Mouse (Mus musculus): Measurements from ENCODE around the gene 1700047I17Rik2.
"Not testable (repeated sequence)": the region's sequence is repeated elsewhere in the genome, so short reads cannot be mapped to it uniquely, and the experiment has no call there.

1700047I17Rik2 gene

DNA sequence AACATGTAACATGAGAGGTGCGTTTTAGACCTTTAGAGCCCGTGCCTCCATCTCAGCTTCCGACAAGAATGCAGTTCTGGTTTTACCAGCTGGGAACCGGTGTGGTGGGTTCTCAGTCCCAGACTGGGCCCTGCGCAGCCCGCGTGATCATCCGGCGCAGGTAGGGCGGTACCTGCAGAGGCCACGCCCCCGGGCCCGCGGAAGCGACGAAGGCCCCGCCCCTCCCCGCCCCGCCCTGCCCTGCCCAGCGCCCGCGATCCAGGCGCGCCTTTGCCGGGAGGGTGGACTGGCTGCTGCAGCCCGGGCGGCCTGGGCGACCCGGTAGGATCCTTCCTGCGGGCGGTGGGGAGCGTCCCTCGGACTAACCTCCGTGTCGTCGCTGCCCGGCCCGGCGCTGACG, at the start of gene 1700047I17Rik2:
Gene 1700047I17Rik2, plus strand, starts transcription at position 287 of the 400 bp plus-strand sequence.
- not testable (repeated sequence) for DNase-seq (ENCODE audit: extremely low read depth, insufficient read length, low spot score)

GRCm38 (mm10) chr12:55154559-55155448, 44.6 kb upstream of the 1700047I17Rik2 start, which contains the start of gene Srp54b:
Gene Srp54b (plus strand): TSS chr12:55155104.
- DNase-seq (ENCODE audit: extremely low read depth, insufficient read length, low spot score): not testable (repeated sequence)

GRCm38 (mm10) chr12:55155449-55155783, 44.0 kb upstream of the 1700047I17Rik2 start:
- DNase-seq (ENCODE audit: extremely low read depth, insufficient read length, low spot score): not testable (repeated sequence)

DNA sequence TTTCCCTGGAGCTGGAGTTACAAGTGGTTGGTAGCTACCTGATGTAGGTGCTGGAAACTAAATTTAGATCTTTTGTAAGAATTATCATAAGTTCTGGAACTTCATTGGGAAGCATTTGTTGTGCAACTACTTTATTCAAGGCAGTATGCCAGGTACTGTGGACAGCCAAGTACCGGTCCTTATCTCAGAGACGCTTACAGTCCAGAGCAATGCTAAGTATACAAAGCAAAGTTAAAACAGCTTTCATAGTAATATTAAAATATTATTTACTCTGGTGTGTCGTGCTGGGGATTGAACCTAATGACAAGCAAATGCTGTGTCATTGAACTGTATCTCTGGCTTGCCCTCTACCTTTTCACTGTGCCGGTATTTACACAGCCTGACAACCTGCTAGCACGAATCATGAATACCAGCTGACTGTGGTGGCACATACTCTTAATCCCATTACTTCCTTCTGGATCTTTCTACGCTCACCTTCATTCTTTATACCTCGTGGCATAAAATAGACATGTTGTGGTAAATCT, 32.3 kb upstream of the 1700047I17Rik2 start:
- DNase-seq (ENCODE audit: extremely low read depth, insufficient read length, low spot score): not testable (repeated sequence)

GRCm38 (mm10) chr12:55187686-55188085, 11.7 kb upstream of the 1700047I17Rik2 start:
- DNase-seq (ENCODE audit: extremely low read depth, insufficient read length, low spot score): not testable (repeated sequence)

GRCm38 (mm10) chr12:55189127-55189526, 10.3 kb upstream of the 1700047I17Rik2 start:
- not testable (repeated sequence) for DNase-seq (ENCODE audit: extremely low read depth, insufficient read length, low spot score)

- DNase-seq (ENCODE audit: extremely low read depth, insufficient read length, low spot score): not testable (repeated sequence)
Observed at GRCm38 (mm10) chr12:55199799-55200198, 407 bp downstream of the 1700047I17Rik2 start.

- DNase-seq (ENCODE audit: extremely low read depth, insufficient read length, low spot score): not testable (repeated sequence)
Observed at GRCm38 (mm10) chr12:55212944-55213343, 13.6 kb downstream of the 1700047I17Rik2 start.

- not testable (repeated sequence) for DNase-seq (ENCODE audit: extremely low read depth, insufficient read length, low spot score)
Observed at GRCm38 (mm10) chr12:55229626-55230519, 30.5 kb downstream of the 1700047I17Rik2 start, which contains the start of gene Srp54c. Gene Srp54c (plus strand): TSS chr12:55230168.

DNA sequence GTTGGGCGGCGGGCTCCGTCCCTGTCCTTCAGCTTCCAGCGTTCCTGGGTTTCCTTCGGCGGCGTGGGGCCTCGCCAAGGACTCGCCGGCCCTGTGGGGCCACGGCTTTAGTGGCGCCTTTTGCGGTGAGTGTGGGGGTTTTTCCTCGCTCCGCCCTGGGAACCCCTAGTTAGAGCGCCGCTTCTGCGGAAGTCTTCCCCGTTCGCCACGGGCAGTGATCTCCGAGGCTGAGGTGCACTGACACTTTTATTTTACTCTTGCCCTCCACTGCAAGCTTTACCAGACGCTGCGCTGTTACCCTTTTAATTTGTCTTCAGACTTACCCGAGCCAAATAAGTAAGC, 31.1 kb downstream of the 1700047I17Rik2 start:
- DNase-seq (ENCODE audit: extremely low read depth, insufficient read length, low spot score): not testable (repeated sequence)

- DNase-seq (ENCODE audit: extremely low read depth, insufficient read length, low spot score): not testable (repeated sequence)
Observed at GRCm38 (mm10) chr12:55242243-55242642, 42.9 kb downstream of the 1700047I17Rik2 start.

GRCm38 (mm10) chr12:55261950-55262349, 62.6 kb downstream of the 1700047I17Rik2 start:
- not testable (repeated sequence) for DNase-seq (ENCODE audit: extremely low read depth, insufficient read length, low spot score)

DNA sequence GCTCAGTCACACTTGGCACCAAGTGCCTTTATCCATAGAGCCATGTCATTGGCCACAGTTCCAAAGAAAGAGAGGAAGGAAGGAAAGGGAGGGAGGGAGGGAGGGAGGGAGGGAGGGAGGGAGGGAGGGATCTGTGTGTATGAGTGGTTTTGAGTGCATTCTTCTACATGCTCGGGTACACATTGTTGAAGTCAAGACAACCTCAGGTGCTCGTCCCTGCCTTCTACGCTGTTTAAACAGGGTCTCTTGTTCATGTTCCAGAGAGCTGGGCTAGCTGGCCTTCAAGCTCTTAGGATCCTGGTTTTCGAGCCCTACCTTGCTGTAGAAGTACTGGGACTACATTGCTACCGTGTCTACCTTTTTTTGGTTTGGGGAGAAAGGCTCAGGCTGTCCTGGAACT, 64.0 kb downstream of the 1700047I17Rik2 start:
- DNase-seq (ENCODE audit: extremely low read depth, insufficient read length, low spot score): not testable (repeated sequence)
